Mouse (Mus musculus) G1E (cell line): Measurements from ENCODE around the gene Plcd1. TPM values are rescaled to one million over a fixed set of nuclear protein-coding genes. Genes with fewer than 3 reads are reported as not detected.
A peak's percentile ranks its signal among the peaks of the same experiment; 100 is the strongest.

ENCODE experiments used
- ATAC-seq: 2 replicates; pipeline ENCODE4 v1.8.0; 2016; ENCODE audit warnings: mild to moderate bottlenecking; ENCODE audit not compliant: insufficient number of reproducible peaks, poor library complexity, low FRiP score, severe bottlenecking; ENCODE audit errors: extremely low read depth
- DNase-seq: peaks from one replicate; pipeline ENCODE4 v3.0.0; 2012; ENCODE audit warnings: low spot score
- H3K27me3 ChIP-seq: 2 replicates; pipeline ENCODE4 v1.6.1; 2012; ENCODE audit warnings: mild to moderate bottlenecking, low read length, inconsistent platforms; ENCODE audit not compliant: insufficient read depth
- H3K36me3 ChIP-seq: replicated peaks from 2 replicates; pipeline ENCODE3; 2012; ENCODE audit warnings: mild to moderate bottlenecking, inconsistent platforms
- H3K4me1 ChIP-seq: 2 replicates; pipeline ENCODE4 v1.6.1; 2012; ENCODE audit warnings: low read depth, low read length, inconsistent platforms, mixed read lengths; ENCODE audit not compliant: insufficient read depth
- H3K4me3 ChIP-seq: 2 replicates; pipeline ENCODE4 v1.5.1; 2012; ENCODE audit warnings: low read depth, mild to moderate bottlenecking, inconsistent platforms, low read length, moderate library complexity, mixed read lengths
- H3K9me3 ChIP-seq: replicated peaks from 2 replicates; pipeline ENCODE4 v1.6.1; 2012; ENCODE audit warnings: inconsistent platforms
- CTCF ChIP-seq: IDR thresholded peaks from 2 replicates; pipeline ENCODE4 v1.5.1; 2012; ENCODE audit warnings: low read depth, low read length, inconsistent platforms, mixed read lengths
- GATA1 ChIP-seq: IDR thresholded peaks from 2 replicates; pipeline ENCODE4 v1.6.1; 2012; ENCODE audit warnings: borderline replicate concordance, low read length, inconsistent platforms, mixed read lengths
- GATA2 ChIP-seq: IDR thresholded peaks from 2 replicates; pipeline ENCODE4 v1.6.1; 2012; ENCODE audit warnings: low read depth, low read length, inconsistent platforms, borderline replicate concordance
- POLR2AphosphoS5 ChIP-seq: IDR thresholded peaks from 2 replicates; pipeline ENCODE4 v1.6.1; 2012; ENCODE audit warnings: low read depth, low read length, inconsistent platforms; ENCODE audit not compliant: insufficient replicate concordance
- TAL1 ChIP-seq: conservative IDR thresholded peaks from 2 replicates; pipeline ENCODE4 v1.6.1; 2012; ENCODE audit warnings: low read depth, low read length, inconsistent platforms, mixed read lengths
- polyA plus RNA-seq: library from polyadenylated mRNA; stranded (reverse); fragments of >175 nt; gene quantifications from 2 replicates; pipeline ENCODE4 v1.2.3, GENCODE M21; 2012
- total RNA-seq, 2 experiments: library from RNA; stranded (forward) in 1 of 2; stranded (reverse) in 1 of 2; fragments of 200-1000 nt in 1 of 2; fragments of >200 nt in 1 of 2; fragmentation: Nextera tagmentation in 1 of 2; gene quantifications; 2 replicates each; pipeline ENCODE4 v1.2.3; 2014 to 2017

Plcd1 gene
- total and polyA plus RNA-seq, 3 experiments = not detected

GRCm38 (mm10) chr9:119120168-119120560 lies 26.9 kb upstream of the Plcd1 start:
- peaks cover 2% of the 10 kb centered on the region; the same call in 1 of the 2 replicates for H3K27me3 ChIP-seq
- ATAC-seq (no peak), DNase-seq (no peak)
- TF ChIP-seq GATA2 = no peak
- TF ChIP-seq GATA1 = no peak
- no peak for TF ChIP-seq CTCF
- no peak for TF ChIP-seq TAL1
- TF ChIP-seq POLR2AphosphoS5 = no peak
- no peaks in the 10 kb centered on the region for H3K36me3 ChIP-seq
- H3K4me3 ChIP-seq = no peak overlapping the region
- H3K9me3 ChIP-seq = peaks cover 92% of the 10 kb centered on the region
- H3K4me1 ChIP-seq = no peaks in the 10 kb centered on the region

GRCm38 (mm10) chr9:119119409-119120167 lies 26.3 kb upstream of the Plcd1 start:
- TF ChIP-seq GATA1 = no peak
- no peak for TF ChIP-seq CTCF
- no peak for TF ChIP-seq TAL1
- no peak for TF ChIP-seq GATA2
- no peak for TF ChIP-seq POLR2AphosphoS5

GRCm38 (mm10) chr9:119114911-119115310 lies 21.6 kb upstream of the Plcd1 start:
- no peak for DNase-seq
- ATAC-seq = no peak
- Histone ChIP-seq H3K27me3 (no peaks in the 10 kb centered on the region), H3K9me3 (peaks cover 80% of the 10 kb centered on the region), H3K36me3 (no peaks in the 10 kb centered on the region), H3K4me1 (no peaks in the 10 kb centered on the region), H3K4me3 (no peak overlapping the region)
- no peak for TF ChIP-seq CTCF
- TF ChIP-seq TAL1 = no peak
- TF ChIP-seq GATA1 = no peak
- no peak for TF ChIP-seq GATA2
- TF ChIP-seq POLR2AphosphoS5 = no peak

More at GRCm38 (mm10) chr9:119119409-119120167, 26.3 kb upstream of the Plcd1 start:
- DNase-seq (no peak), ATAC-seq (no peak)
- Histone ChIP-seq H3K9me3 (peaks cover 93% of the 10 kb centered on the region), H3K27me3 (peaks cover 2% of the 10 kb centered on the region; the same call in 1 of the 2 replicates), H3K4me3 (peak overlapping the region; percentile 6; the same call in 1 of the 2 replicates), H3K4me1 (no peaks in the 10 kb centered on the region), H3K36me3 (no peaks in the 10 kb centered on the region)

- Histone ChIP-seq H3K9me3 (peaks cover 68% of the 10 kb centered on the region), H3K36me3 (no peaks in the 10 kb centered on the region), H3K4me1 (no peaks in the 10 kb centered on the region), H3K4me3 (no peak overlapping the region), H3K27me3 (no peaks in the 10 kb centered on the region)
- ATAC-seq = no peak
- TF ChIP-seq CTCF = no peak
- no peak for TF ChIP-seq TAL1
- TF ChIP-seq GATA2 = no peak
- no peak for TF ChIP-seq GATA1
- TF ChIP-seq POLR2AphosphoS5 = no peak
- DNase-seq = no peak
Observed at GRCm38 (mm10) chr9:119110640-119111039, 17.3 kb upstream of the Plcd1 start.

GRCm38 (mm10) chr9:119109685-119110353 lies 16.5 kb upstream of the Plcd1 start:
- peaks cover 70% of the 10 kb centered on the region for H3K9me3 ChIP-seq
- no peak for DNase-seq
- no peak overlapping the region for H3K4me3 ChIP-seq
- no peak for ATAC-seq
- H3K36me3 ChIP-seq = no peaks in the 10 kb centered on the region
- H3K4me1 ChIP-seq = no peaks in the 10 kb centered on the region
- H3K27me3 ChIP-seq = no peaks in the 10 kb centered on the region
- TF ChIP-seq POLR2AphosphoS5 (no peak), GATA2 (no peak), GATA1 (no peak), CTCF (no peak), TAL1 (no peak)

GRCm38 (mm10) chr9:119107566-119107965 lies 14.3 kb upstream of the Plcd1 start:
- no peak for ATAC-seq
- Histone ChIP-seq H3K36me3 (no peaks in the 10 kb centered on the region), H3K4me3 (no peak overlapping the region), H3K9me3 (peaks cover 79% of the 10 kb centered on the region), H3K4me1 (no peaks in the 10 kb centered on the region), H3K27me3 (no peaks in the 10 kb centered on the region; the same call in 1 of the 2 replicates)
- TF ChIP-seq GATA1 (no peak), POLR2AphosphoS5 (no peak), CTCF (no peak)
- DNase-seq = no peak
